Mouse (Mus musculus) bone marrow macrophage, adult 2 months (primary cell): Measurements from ENCODE around the gene Noc4l.

Source experiments
- CTCF ChIP-seq: IDR thresholded peaks from 2 replicates; pipeline ENCODE4 v1.5.1; 2012; ENCODE audit warnings: low read depth, mild to moderate bottlenecking, low read length, moderate library complexity
- POLR2A ChIP-seq: IDR thresholded peaks from 2 replicates; pipeline ENCODE4 v1.6.1; 2012; ENCODE audit warnings: mild to moderate bottlenecking, low read depth, low read length, borderline replicate concordance

GRCm38 (mm10) chr5:110609868-110610267 is 43.3 kb downstream of the Noc4l start:
- no peak for TF ChIP-seq POLR2A
- TF ChIP-seq CTCF, result no peak
